Mouse (Mus musculus): ENCODE measurements around the gene 4930404N11Rik.

Gene 4930404N11Rik

GRCm38 (mm10) chr10:81401521-81402226 is 36.1 kb upstream of the 4930404N11Rik start:
- peak; percentile 90 for DNase-seq (ENCODE audit: inconsistent ontology term)

GRCm38 (mm10) chr10:81401205-81401520 is 35.5 kb upstream of the 4930404N11Rik start:
- DNase-seq (ENCODE audit: inconsistent ontology term), result no peak

- no peak for DNase-seq (ENCODE audit: inconsistent ontology term)
Observed at GRCm38 (mm10) chr10:81400371-81401204, 35.0 kb upstream of the 4930404N11Rik start.

DNA sequence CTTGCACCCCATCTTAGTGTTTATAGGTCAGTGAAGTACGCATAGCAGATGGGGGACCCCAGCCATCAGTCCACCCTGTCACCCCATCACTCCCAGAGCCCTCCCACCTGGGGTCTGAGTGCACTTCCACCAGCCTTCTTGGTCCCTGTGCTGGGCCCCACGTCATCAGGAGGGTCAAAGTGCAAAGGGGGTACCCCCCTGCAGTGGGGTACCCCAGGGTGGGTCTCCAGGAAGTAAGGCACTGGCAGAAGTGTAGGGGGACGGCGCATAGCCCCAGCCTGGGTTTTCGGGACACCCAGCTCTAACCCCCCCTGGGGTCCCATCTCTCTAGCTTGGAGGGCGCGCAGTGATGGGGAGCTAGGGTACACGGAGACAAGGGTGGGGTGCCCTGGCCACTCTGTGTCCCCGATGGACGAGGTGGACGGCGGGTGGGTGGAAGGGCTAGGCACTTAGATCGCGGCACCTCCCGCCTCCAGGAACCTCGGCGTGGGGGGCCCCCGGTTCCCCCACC is 34.2 kb upstream of the 4930404N11Rik start:
- no peak for DNase-seq (ENCODE audit: inconsistent ontology term)

DNA sequence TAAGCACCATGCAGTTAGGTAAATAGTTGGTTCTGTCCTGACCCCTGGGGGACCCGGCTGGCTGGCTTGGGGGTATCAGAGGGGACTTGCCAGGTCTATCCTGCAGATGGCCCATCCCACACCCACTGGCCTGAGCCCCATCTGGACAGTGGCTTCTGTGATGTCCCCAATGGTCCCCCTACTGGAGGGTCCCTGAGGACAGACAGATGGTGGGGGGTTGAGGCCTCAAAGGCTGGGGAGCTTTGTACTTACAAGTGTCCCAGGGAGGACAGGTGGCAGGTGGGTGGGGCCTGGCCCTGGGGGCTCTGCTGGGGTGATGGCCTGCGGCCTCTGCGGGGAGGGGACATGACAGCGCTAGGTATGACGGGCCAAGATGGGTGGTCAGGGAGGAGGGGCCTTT is 33.7 kb upstream of the 4930404N11Rik start:
- no peak for DNase-seq (ENCODE audit: inconsistent ontology term)

GRCm38 (mm10) chr10:81396749-81397148 is 31.1 kb upstream of the 4930404N11Rik start:
- no peak for DNase-seq (ENCODE audit: inconsistent ontology term)

DNA sequence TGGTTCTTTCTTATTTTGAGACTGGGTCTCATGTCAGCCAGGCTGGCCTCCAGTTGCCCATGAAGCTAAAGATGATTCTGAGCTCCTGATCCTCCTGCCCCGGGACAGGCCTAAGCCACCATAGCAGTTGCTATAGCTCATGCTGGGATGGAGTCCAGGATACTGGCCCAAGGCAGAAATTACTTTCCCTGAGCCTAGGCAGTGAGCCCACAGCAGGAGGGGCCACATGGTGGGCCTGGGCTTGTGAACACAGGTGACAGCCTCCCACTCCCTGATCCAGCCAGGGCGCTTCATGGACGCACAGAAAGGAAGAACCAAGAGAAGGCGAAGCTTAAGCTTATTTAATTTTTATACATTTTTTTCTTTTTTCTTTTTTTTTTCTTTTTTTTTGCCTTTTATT is 30.2 kb upstream of the 4930404N11Rik start:
- no peak for DNase-seq (ENCODE audit: inconsistent ontology term)

GRCm38 (mm10) chr10:81395127-81395526 is 29.5 kb upstream of the 4930404N11Rik start:
- DNase-seq (ENCODE audit: inconsistent ontology term), result no peak

- DNase-seq (ENCODE audit: inconsistent ontology term), result no peak
Observed at GRCm38 (mm10) chr10:81393456-81394063, 27.9 kb upstream of the 4930404N11Rik start.

DNA sequence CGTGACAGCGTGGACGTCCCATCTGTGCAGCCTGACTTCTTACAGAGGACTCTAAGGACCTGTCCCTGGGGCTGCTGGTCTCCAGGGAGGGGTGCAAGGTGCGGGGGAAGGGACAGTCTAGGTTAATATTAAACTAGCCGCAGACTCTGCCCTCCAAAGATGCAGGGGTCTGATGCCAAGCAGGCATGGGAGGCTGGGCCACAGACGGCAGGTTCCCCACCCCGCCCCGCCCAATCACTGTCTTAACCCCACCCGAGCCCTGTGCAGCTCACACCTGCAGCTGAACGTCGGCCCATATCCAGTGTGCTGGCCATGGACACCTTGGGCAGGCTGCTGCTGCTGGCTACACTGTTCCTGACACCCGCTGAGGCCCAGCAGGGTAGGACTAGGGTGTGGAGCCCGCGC is 27.2 kb upstream of the 4930404N11Rik start, which contains the start of gene Smim24:
Gene Smim24, plus strand, starts transcription at position 271 of the 405 bp plus-strand sequence.
- no peak for DNase-seq (ENCODE audit: inconsistent ontology term)

GRCm38 (mm10) chr10:81392270-81392669 is 26.7 kb upstream of the 4930404N11Rik start:
- DNase-seq (ENCODE audit: inconsistent ontology term), result no peak

DNA sequence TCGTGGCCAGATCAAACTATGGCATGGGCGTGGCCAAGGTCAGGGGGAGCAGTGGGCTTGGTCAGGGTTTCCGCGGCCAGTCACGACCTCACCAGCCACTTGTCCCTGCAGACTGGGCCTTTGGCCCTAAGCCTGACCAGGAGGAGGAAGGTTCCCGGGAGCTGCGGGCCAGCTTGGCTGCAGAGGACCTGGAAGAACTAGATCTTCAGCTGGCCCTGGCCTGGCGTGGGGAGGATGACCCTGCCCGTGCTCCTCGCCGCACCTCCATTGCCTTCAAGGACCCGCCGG is 25.0 kb upstream of the 4930404N11Rik start:
- no peak for DNase-seq (ENCODE audit: inconsistent ontology term)

GRCm38 (mm10) chr10:81389801-81390677 is 24.4 kb upstream of the 4930404N11Rik start:
- peak; percentile 78 for DNase-seq (ENCODE audit: inconsistent ontology term)

GRCm38 (mm10) chr10:81389373-81389772 is 23.8 kb upstream of the 4930404N11Rik start:
- peak; percentile 56 for DNase-seq (ENCODE audit: inconsistent ontology term)

DNA sequence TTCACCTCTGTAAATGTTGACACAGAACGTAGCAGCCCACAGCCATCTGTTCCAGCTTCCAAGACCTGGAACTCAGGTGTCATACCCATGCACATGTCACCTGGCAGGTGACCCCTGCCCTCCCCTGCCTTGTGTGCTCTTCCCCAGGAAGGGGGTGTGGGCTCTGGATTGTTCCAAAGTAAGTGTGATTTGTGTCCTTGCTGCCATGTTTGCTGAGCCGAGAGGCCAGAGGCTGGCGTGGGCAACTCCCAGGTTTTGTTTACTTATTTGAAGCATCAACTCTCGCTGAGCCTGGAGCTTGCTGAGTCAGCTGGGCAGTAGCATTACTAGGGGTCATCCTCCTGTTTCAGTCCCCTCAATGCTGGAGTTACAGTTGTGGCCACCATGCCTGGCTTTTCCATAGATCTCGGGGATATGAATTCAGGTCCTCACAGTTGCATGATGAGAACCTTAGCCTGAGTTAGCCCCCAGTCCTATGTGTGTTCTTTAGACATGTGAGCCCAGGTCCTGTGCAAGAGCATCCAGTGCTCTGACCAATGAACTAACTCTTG is 23.0 kb upstream of the 4930404N11Rik start, which contains the start of gene Gm48552:
Gene Gm48552, plus strand, starts transcription at position 501 of the 551 bp plus-strand sequence.
- DNase-seq (ENCODE audit: inconsistent ontology term), result no peak

DNA sequence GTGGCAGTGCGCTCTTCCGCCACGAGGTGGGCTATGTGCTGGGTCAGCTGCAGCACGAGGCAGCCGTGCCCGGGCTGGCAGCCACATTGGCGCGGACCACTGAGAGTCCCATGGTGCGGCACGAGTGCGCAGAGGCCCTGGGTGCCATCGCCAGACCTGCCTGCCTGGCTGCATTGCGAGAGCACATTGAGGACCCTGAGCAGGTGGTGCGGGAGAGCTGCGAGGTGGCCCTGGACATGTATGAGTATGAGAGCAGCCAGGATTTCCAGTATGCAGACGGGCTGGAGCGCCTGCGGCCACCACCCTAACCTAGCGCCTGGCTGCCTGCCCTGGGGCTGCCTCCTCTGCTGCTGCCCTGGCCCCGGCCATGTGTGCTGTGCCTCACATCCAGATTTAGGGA is 22.1 kb upstream of the 4930404N11Rik start:
- no peak for DNase-seq (ENCODE audit: inconsistent ontology term)

DNA sequence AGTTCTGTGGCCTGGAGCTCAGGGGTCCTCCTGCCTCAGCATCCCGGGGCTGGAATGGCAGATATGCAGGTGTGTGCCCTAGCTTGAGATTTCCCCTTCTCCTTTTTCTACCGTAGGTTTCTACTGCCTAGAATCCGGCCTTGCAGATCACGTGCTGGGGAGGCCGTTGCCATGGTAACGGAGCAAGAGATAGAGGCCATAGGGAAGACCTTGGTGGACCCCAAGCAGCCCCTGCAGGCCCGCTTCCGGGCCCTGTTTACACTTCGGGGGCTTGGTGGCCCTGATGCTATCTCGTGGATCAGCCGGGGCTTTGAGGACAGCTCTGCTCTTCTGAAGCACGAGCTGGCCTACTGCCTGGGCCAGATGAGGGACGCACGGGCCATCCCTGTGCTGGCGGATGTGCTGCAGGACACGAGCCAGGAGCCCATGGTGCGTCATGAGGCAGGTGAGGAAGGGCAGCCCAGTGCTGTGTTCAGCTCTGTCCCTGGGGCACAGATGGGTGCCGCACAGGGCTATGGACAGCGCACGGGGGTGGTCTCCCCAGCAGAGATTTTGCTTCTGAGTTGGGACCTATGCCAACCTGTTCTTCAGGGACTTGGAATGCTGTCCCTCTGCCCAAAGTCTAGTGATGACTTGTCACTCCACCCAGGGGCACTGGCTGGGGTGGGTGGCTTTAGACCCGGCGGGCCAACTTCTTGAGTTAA is 20.1 kb upstream of the 4930404N11Rik start:
- no peak for DNase-seq (ENCODE audit: inconsistent ontology term)

GRCm38 (mm10) chr10:81384605-81384982 is 19.0 kb upstream of the 4930404N11Rik start:
- no peak for DNase-seq (ENCODE audit: inconsistent ontology term)

- DNase-seq (ENCODE audit: inconsistent ontology term), result peak; percentile 98
Observed at GRCm38 (mm10) chr10:81383802-81384604, 18.4 kb upstream of the 4930404N11Rik start, which contains the start of the genes Dohh and Gm48551. TSS of gene Dohh (plus strand) at chr10:81384428. TSS of gene Gm48551 (plus strand) at chr10:81384466.

- DNase-seq (ENCODE audit: inconsistent ontology term), result no peak
Observed at GRCm38 (mm10) chr10:81382039-81382438, 16.4 kb upstream of the 4930404N11Rik start.
